Mouse (Mus musculus) G1E (cell line): ENCODE data around the gene Rnf212. TPM values are rescaled to one million over a fixed set of nuclear protein-coding genes. Genes with fewer than 3 reads are reported as not detected.

ENCODE experiments used
- ATAC-seq: 2 replicates; pipeline ENCODE4 v1.8.0; 2016; ENCODE audit warnings: mild to moderate bottlenecking; ENCODE audit not compliant: insufficient number of reproducible peaks, poor library complexity, low FRiP score, severe bottlenecking; ENCODE audit errors: extremely low read depth
- DNase-seq: peaks from one replicate; pipeline ENCODE4 v3.0.0; 2012; ENCODE audit warnings: low spot score
- H3K27me3 ChIP-seq: 2 replicates; pipeline ENCODE4 v1.6.1; 2012; ENCODE audit warnings: mild to moderate bottlenecking, low read length, inconsistent platforms; ENCODE audit not compliant: insufficient read depth
- H3K36me3 ChIP-seq: replicated peaks from 2 replicates; pipeline ENCODE3; 2012; ENCODE audit warnings: mild to moderate bottlenecking, inconsistent platforms
- H3K4me1 ChIP-seq: 2 replicates; pipeline ENCODE4 v1.6.1; 2012; ENCODE audit warnings: low read depth, low read length, inconsistent platforms, mixed read lengths; ENCODE audit not compliant: insufficient read depth
- H3K4me3 ChIP-seq: 2 replicates; pipeline ENCODE4 v1.5.1; 2012; ENCODE audit warnings: low read depth, mild to moderate bottlenecking, inconsistent platforms, low read length, moderate library complexity, mixed read lengths
- H3K9me3 ChIP-seq: replicated peaks from 2 replicates; pipeline ENCODE4 v1.6.1; 2012; ENCODE audit warnings: inconsistent platforms
- CTCF ChIP-seq: IDR thresholded peaks from 2 replicates; pipeline ENCODE4 v1.5.1; 2012; ENCODE audit warnings: low read depth, low read length, inconsistent platforms, mixed read lengths
- GATA1 ChIP-seq: IDR thresholded peaks from 2 replicates; pipeline ENCODE4 v1.6.1; 2012; ENCODE audit warnings: borderline replicate concordance, low read length, inconsistent platforms, mixed read lengths
- GATA2 ChIP-seq: IDR thresholded peaks from 2 replicates; pipeline ENCODE4 v1.6.1; 2012; ENCODE audit warnings: low read depth, low read length, inconsistent platforms, borderline replicate concordance
- POLR2AphosphoS5 ChIP-seq: IDR thresholded peaks from 2 replicates; pipeline ENCODE4 v1.6.1; 2012; ENCODE audit warnings: low read depth, low read length, inconsistent platforms; ENCODE audit not compliant: insufficient replicate concordance
- TAL1 ChIP-seq: conservative IDR thresholded peaks from 2 replicates; pipeline ENCODE4 v1.6.1; 2012; ENCODE audit warnings: low read depth, low read length, inconsistent platforms, mixed read lengths
- polyA plus RNA-seq: library from polyadenylated mRNA; stranded (reverse); fragments of >175 nt; gene quantifications from 2 replicates; pipeline ENCODE4 v1.2.3, GENCODE M21; 2012
- total RNA-seq, 2 experiments: library from RNA; stranded (forward) in 1 of 2; stranded (reverse) in 1 of 2; fragments of 200-1000 nt in 1 of 2; fragments of >200 nt in 1 of 2; fragmentation: Nextera tagmentation in 1 of 2; gene quantifications; 2 replicates each; pipeline ENCODE4 v1.2.3; 2014 to 2017

The Rnf212 gene
- total and polyA plus RNA-seq, 3 experiments: not detected

- H3K9me3 ChIP-seq: no peaks in the 10 kb centered on the region
- ATAC-seq (no peak), DNase-seq (peak; percentile 52)
- TF ChIP-seq TAL1: no peak
- TF ChIP-seq CTCF: no peak; the same call in 1 of the 2 replicates
- TF ChIP-seq GATA2: no peak
- no peak for TF ChIP-seq GATA1
- no peak for TF ChIP-seq POLR2AphosphoS5
- H3K36me3 ChIP-seq: peaks cover 51% of the 10 kb centered on the region
- H3K4me1 ChIP-seq: peaks cover 73% of the 10 kb centered on the region
- no peak overlapping the region for H3K4me3 ChIP-seq
- no peaks in the 10 kb centered on the region for H3K27me3 ChIP-seq
Measured at GRCm38 (mm10) chr5:108679909-108680308, 94.9 kb downstream of the Rnf212 start.

Other genes with a start within 250 kb of the Rnf212 start
- not detected in 2 replicates for gene Cplx1, start 225.0 kb downstream of the Rnf212 start, total RNA-seq (2014; fragmentation: Nextera tagmentation)
- gene Cplx1, start 225.0 kb downstream of the Rnf212 start, total RNA-seq (2017): 0.05 and 0.06 TPM in 2 replicates
- gene Cplx1, start 225.0 kb downstream of the Rnf212 start, polyA plus RNA-seq: not detected in 2 replicates
- gene Gak, start 145.2 kb downstream of the Rnf212 start, total RNA-seq (2014; fragmentation: Nextera tagmentation): 119 and 124 TPM in 2 replicates
- 108 and 116 TPM in 2 replicates for gene Gak, start 145.2 kb downstream of the Rnf212 start, total RNA-seq (2017)
- 84.2 and 96.4 TPM in 2 replicates for gene Gak, start 145.2 kb downstream of the Rnf212 start, polyA plus RNA-seq
- 38.0 and 51.5 TPM in 2 replicates for gene Tmem175, start 145.2 kb downstream of the Rnf212 start, total RNA-seq (2014; fragmentation: Nextera tagmentation)
- 22.4 and 22.9 TPM in 2 replicates for gene Tmem175, start 145.2 kb downstream of the Rnf212 start, total RNA-seq (2017)
- gene Tmem175, start 145.2 kb downstream of the Rnf212 start, polyA plus RNA-seq: 2.2 and 4.4 TPM in 2 replicates
- 37.7 and 43.2 TPM in 2 replicates for gene Idua, start 114.7 kb downstream of the Rnf212 start, total RNA-seq (2014; fragmentation: Nextera tagmentation)
- 6.2 TPM in 2 replicates for gene Idua, start 114.7 kb downstream of the Rnf212 start, total RNA-seq (2017)
- gene Idua, start 114.7 kb downstream of the Rnf212 start, polyA plus RNA-seq: 7.0 and 9.1 TPM in 2 replicates
- gene Dgkq, start 105.3 kb downstream of the Rnf212 start, total RNA-seq (2014; fragmentation: Nextera tagmentation): 6.9 and 12.3 TPM in 2 replicates
- gene Dgkq, start 105.3 kb downstream of the Rnf212 start, total RNA-seq (2017): 7.9 and 8.3 TPM in 2 replicates
- 3.9 and 4.5 TPM in 2 replicates for gene Dgkq, start 105.3 kb downstream of the Rnf212 start, polyA plus RNA-seq
- gene Slc26a1, start 99.4 kb downstream of the Rnf212 start, total RNA-seq (2014; fragmentation: Nextera tagmentation): 1.7 and 2.0 TPM in 2 replicates
- 0.87 and 0.93 TPM in 2 replicates for gene Slc26a1, start 99.4 kb downstream of the Rnf212 start, total RNA-seq (2017)
- gene Slc26a1, start 99.4 kb downstream of the Rnf212 start, polyA plus RNA-seq: 0.88 and 1.2 TPM in 2 replicates
- gene Fgfrl1, start 82.6 kb downstream of the Rnf212 start, total RNA-seq (2014; fragmentation: Nextera tagmentation): 4.2 and 4.9 TPM in 2 replicates
- gene Fgfrl1, start 82.6 kb downstream of the Rnf212 start, total RNA-seq (2017): 2.1 and 2.5 TPM in 2 replicates
- 5.1 and 7.1 TPM in 2 replicates for gene Fgfrl1, start 82.6 kb downstream of the Rnf212 start, polyA plus RNA-seq
- not detected in 2 replicates for gene Tmed11, start 20.4 kb upstream of the Rnf212 start, total RNA-seq (2014; fragmentation: Nextera tagmentation)
- not detected in 2 replicates for gene Tmed11, start 20.4 kb upstream of the Rnf212 start, total RNA-seq (2017)
- gene Tmed11, start 20.4 kb upstream of the Rnf212 start, polyA plus RNA-seq: not detected in 2 replicates
- not detected in 2 replicates for gene Vmn2r8, start 33.9 kb upstream of the Rnf212 start, total RNA-seq (2014; fragmentation: Nextera tagmentation)
- gene Vmn2r8, start 33.9 kb upstream of the Rnf212 start, total RNA-seq (2017): under 0.01 and 0.05 TPM in 2 replicates
- gene Vmn2r8, start 33.9 kb upstream of the Rnf212 start, polyA plus RNA-seq: not detected in 2 replicates
- not detected in 2 replicates for gene Vmn2r9, start 77.6 kb upstream of the Rnf212 start, total RNA-seq (2014; fragmentation: Nextera tagmentation)
- under 0.01 and 0.05 TPM in 2 replicates for gene Vmn2r9, start 77.6 kb upstream of the Rnf212 start, total RNA-seq (2017)
- gene Vmn2r9, start 77.6 kb upstream of the Rnf212 start, polyA plus RNA-seq: not detected in 2 replicates
- gene Vmn2r10, start 231.5 kb upstream of the Rnf212 start, total RNA-seq (2014; fragmentation: Nextera tagmentation): not detected in 2 replicates
- 0.06 and 0.11 TPM in 2 replicates for gene Vmn2r10, start 231.5 kb upstream of the Rnf212 start, total RNA-seq (2017)
- not detected in 2 replicates for gene Vmn2r10, start 231.5 kb upstream of the Rnf212 start, polyA plus RNA-seq